Mouse (Mus musculus): ENCODE data around the gene Amz1. TPM values are rescaled to one million over a fixed set of nuclear protein-coding genes. Genes with fewer than 3 reads are reported as not detected.

Gene Amz1
- polyA plus RNA-seq, 1 experiment = 0.14 TPM

- Histone ChIP-seq H3K27me3 (ENCODE audit: control insufficient read depth, insufficient read depth, low read length) (no peaks in the 10 kb centered on the region), H3K4me3 (ENCODE audit: control insufficient read depth, low read depth, low read length) (no peak overlapping the region), H3K4me1 (ENCODE audit: control insufficient read depth, insufficient read depth, low read length) (no peaks in the 10 kb centered on the region; the same call in 1 of the 2 replicates), H3K36me3 (ENCODE audit: control insufficient read depth, insufficient read depth, low read length) (no peaks in the 10 kb centered on the region), H3K27ac (ENCODE audit: control insufficient read depth, insufficient read depth, low read depth, low read length) (no peak overlapping the region)
- no peak for TF ChIP-seq CTCF (IDR thresholded peaks at IDR 0.05; ENCODE audit: control insufficient read depth, insufficient read depth, insufficient replicate concordance, low read depth, low read length)
- TF ChIP-seq POLR2A (IDR thresholded peaks at IDR 0.05; ENCODE audit: control insufficient read depth, low read depth, low read length) = no peak
Measured at GRCm38 (mm10) chr5:140799190-140799589, 75.3 kb downstream of the Amz1 start.

GRCm38 (mm10) chr5:140800288-140800923 lies 76.5 kb downstream of the Amz1 start:
- H3K36me3 ChIP-seq (ENCODE audit: control insufficient read depth, insufficient read depth, low read length) = no peaks in the 10 kb centered on the region
- H3K4me1 ChIP-seq (ENCODE audit: control insufficient read depth, insufficient read depth, low read length) = no peaks in the 10 kb centered on the region; the same call in 1 of the 2 replicates
- TF ChIP-seq CTCF (IDR thresholded peaks at IDR 0.05; ENCODE audit: control insufficient read depth, insufficient read depth, insufficient replicate concordance, low read depth, low read length) (no peak), POLR2A (IDR thresholded peaks at IDR 0.05; ENCODE audit: control insufficient read depth, low read depth, low read length) (no peak)
- H3K4me3 ChIP-seq (ENCODE audit: control insufficient read depth, low read depth, low read length) = no peak overlapping the region
- H3K27me3 ChIP-seq (ENCODE audit: control insufficient read depth, insufficient read depth, low read length) = no peaks in the 10 kb centered on the region
- H3K27ac ChIP-seq (ENCODE audit: control insufficient read depth, insufficient read depth, low read depth, low read length) = no peak overlapping the region; the same call in 1 of the 2 replicates

- TF ChIP-seq CTCF (IDR thresholded peaks at IDR 0.05; ENCODE audit: control insufficient read depth, insufficient read depth, insufficient replicate concordance, low read depth, low read length) (no peak), POLR2A (IDR thresholded peaks at IDR 0.05; ENCODE audit: control insufficient read depth, low read depth, low read length) (no peak)
- Histone ChIP-seq H3K27me3 (ENCODE audit: control insufficient read depth, insufficient read depth, low read length) (no peaks in the 10 kb centered on the region), H3K4me1 (ENCODE audit: control insufficient read depth, insufficient read depth, low read length) (no peaks in the 10 kb centered on the region; the same call in 1 of the 2 replicates), H3K4me3 (ENCODE audit: control insufficient read depth, low read depth, low read length) (no peak overlapping the region), H3K27ac (ENCODE audit: control insufficient read depth, insufficient read depth, low read depth, low read length) (no peak overlapping the region), H3K36me3 (ENCODE audit: control insufficient read depth, insufficient read depth, low read length) (no peaks in the 10 kb centered on the region)
Measured at GRCm38 (mm10) chr5:140801782-140802181, 77.9 kb downstream of the Amz1 start.

GRCm38 (mm10) chr5:140806252-140806651 lies 82.3 kb downstream of the Amz1 start:
- TF ChIP-seq POLR2A (IDR thresholded peaks at IDR 0.05; ENCODE audit: control insufficient read depth, low read depth, low read length) (no peak), CTCF (IDR thresholded peaks at IDR 0.05; ENCODE audit: control insufficient read depth, insufficient read depth, insufficient replicate concordance, low read depth, low read length) (no peak)

GRCm38 (mm10) chr5:140806939-140807338 lies 83.0 kb downstream of the Amz1 start:
- Histone ChIP-seq H3K4me3 (ENCODE audit: control insufficient read depth, low read depth, low read length) (no peak overlapping the region), H3K4me1 (ENCODE audit: control insufficient read depth, insufficient read depth, low read length) (no peaks in the 10 kb centered on the region), H3K27ac (ENCODE audit: control insufficient read depth, insufficient read depth, low read depth, low read length) (no peak overlapping the region), H3K36me3 (ENCODE audit: control insufficient read depth, insufficient read depth, low read length) (no peaks in the 10 kb centered on the region), H3K27me3 (ENCODE audit: control insufficient read depth, insufficient read depth, low read length) (no peaks in the 10 kb centered on the region)
- TF ChIP-seq CTCF (IDR thresholded peaks at IDR 0.05; ENCODE audit: control insufficient read depth, insufficient read depth, insufficient replicate concordance, low read depth, low read length) = no peak
- no peak for TF ChIP-seq POLR2A (IDR thresholded peaks at IDR 0.05; ENCODE audit: control insufficient read depth, low read depth, low read length)

More at GRCm38 (mm10) chr5:140806252-140806651, 82.3 kb downstream of the Amz1 start:
- Histone ChIP-seq H3K4me3 (ENCODE audit: control insufficient read depth, low read depth, low read length) (no peak overlapping the region), H3K4me1 (ENCODE audit: control insufficient read depth, insufficient read depth, low read length) (no peaks in the 10 kb centered on the region), H3K27ac (ENCODE audit: control insufficient read depth, insufficient read depth, low read depth, low read length) (no peak overlapping the region), H3K36me3 (ENCODE audit: control insufficient read depth, insufficient read depth, low read length) (no peaks in the 10 kb centered on the region), H3K27me3 (ENCODE audit: control insufficient read depth, insufficient read depth, low read length) (no peaks in the 10 kb centered on the region)

Other genes starting within 250 kb of the Amz1 start
- 2.1 and 2.4 TPM in 2 replicates for gene Chst12, start 218.6 kb upstream of the Amz1 start, polyA plus RNA-seq (2012; rRNA removed)
- not detected in 2 replicates for gene Grifin, start 159.1 kb upstream of the Amz1 start, polyA plus RNA-seq (2012; rRNA removed)
- 1.4 TPM in 2 replicates for gene Lfng, start 116.8 kb upstream of the Amz1 start, polyA plus RNA-seq (2012; rRNA removed)
- 16.2 and 18.3 TPM in 2 replicates for gene Ttyh3, start 75.1 kb upstream of the Amz1 start, polyA plus RNA-seq (2012; rRNA removed)
- 126 and 134 TPM in 2 replicates for gene Iqce, start 21.7 kb upstream of the Amz1 start, polyA plus RNA-seq (2012; rRNA removed)
- 22.5 and 23.3 TPM in 2 replicates for gene Brat1, start 19.1 kb upstream of the Amz1 start, polyA plus RNA-seq (2012; rRNA removed)
- gene Gna12, start 106.3 kb downstream of the Amz1 start, polyA plus RNA-seq (2012; rRNA removed) = 36.2 and 37.4 TPM in 2 replicates